Mouse (Mus musculus) liver, embryonic 16.5 days (tissue): ENCODE results near the gene Sowaha. TPM values are rescaled to one million over a fixed set of nuclear protein-coding genes. Genes with fewer than 3 reads are reported as not detected.

Source experiments
- ATAC-seq: fragments of 200-750 bp; cut with Nextera tagmentation; 2 replicates; pipeline ENCODE4 v1.8.0; 2017; ENCODE audit warnings: low read depth, mild to moderate bottlenecking, moderate number of reproducible peaks, moderate library complexity
- H3K27ac ChIP-seq: fragments of 300-500 bp; sonication (generic); 2 replicates; pipeline ENCODE4 v1.5.1; 2014; ENCODE audit warnings: mild to moderate bottlenecking, low read length
- H3K27me3 ChIP-seq: fragments of 300-500 bp; sonication (generic); 2 replicates; pipeline ENCODE4 v1.6.1; 2014; ENCODE audit warnings: low read depth, low read length, mixed read lengths; ENCODE audit not compliant: control insufficient read depth, insufficient read depth
- H3K36me3 ChIP-seq: fragments of 300-500 bp; sonication (generic); 2 replicates; pipeline ENCODE4 v1.6.1; 2014; ENCODE audit warnings: mild to moderate bottlenecking; ENCODE audit not compliant: control insufficient read depth, insufficient read depth
- H3K4me1 ChIP-seq: fragments of 300-500 bp; sonication (generic); 2 replicates; pipeline ENCODE4 v1.6.1; 2014; ENCODE audit warnings: low read depth, low read length, mixed read lengths; ENCODE audit not compliant: control insufficient read depth
- H3K4me2 ChIP-seq: fragments of 300-500 bp; sonication (generic); 2 replicates; pipeline ENCODE4 v1.6.1; 2014; ENCODE audit warnings: low read depth, low read length, mixed read lengths
- H3K4me3 ChIP-seq: fragments of 300-500 bp; sonication (generic); 2 replicates; pipeline ENCODE4 v1.5.1; 2014; ENCODE audit warnings: low read depth, mild to moderate bottlenecking, low read length
- H3K9ac ChIP-seq: fragments of 300-500 bp; sonication (generic); 2 replicates; pipeline ENCODE4 v1.6.1; 2014; ENCODE audit warnings: low read depth, low read length
- H3K9me3 ChIP-seq: fragments of 300-500 bp; sonication (generic); replicated peaks from 2 replicates; pipeline ENCODE4 v1.6.1; 2016; ENCODE audit warnings: low read length; ENCODE audit not compliant: control insufficient read depth
- WGBS: fragments of 180-500 bp; shearing (Covaris S2); extraction: QIAGEN DNeasy Blood & Tissue Kit; methylation state at CpG from one replicate; pipeline ENCODE4 v1.1.7; 2014; ENCODE audit not compliant: insufficient replicate concordance; 5-methylcytosine and 5-hydroxymethylcytosine counted together
- polyA plus RNA-seq: library from polyadenylated mRNA; unstranded; fragments of >200 nt; fragmentation: Nextera tagmentation; extraction: Ambion mirVana; gene quantifications from 2 replicates; pipeline ENCODE4 v1.2.1, GENCODE M21; 2015

Gene Sowaha
- polyA plus RNA-seq, 1 experiment from 2014 or later = 15.9 TPM

DNA sequence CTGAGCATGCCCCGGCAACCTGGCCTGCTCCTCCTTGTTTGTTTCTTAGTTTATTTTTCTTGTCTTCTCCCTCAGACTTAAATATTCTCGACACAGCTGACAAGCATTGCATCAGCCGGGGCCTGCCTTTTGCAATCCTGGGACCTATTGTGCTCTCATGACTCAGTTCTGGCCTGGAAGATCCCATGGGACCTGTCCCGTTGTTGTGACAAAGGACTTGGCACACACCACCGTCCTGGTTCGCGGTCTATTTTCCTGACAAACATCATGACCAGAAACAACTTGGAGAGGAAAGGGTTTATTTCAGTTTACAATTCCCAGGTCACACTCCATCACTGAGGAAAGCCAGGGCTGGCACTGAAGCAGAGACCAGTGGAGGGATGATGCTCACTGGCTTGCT is 28.1 kb upstream of the Sowaha start:
- no peaks in the 10 kb centered on the region for H3K27me3 ChIP-seq
- no peak overlapping the region for H3K9ac ChIP-seq
- H3K27ac ChIP-seq = no peak overlapping the region
- no peaks in the 10 kb centered on the region for H3K9me3 ChIP-seq
- no peak overlapping the region for H3K4me2 ChIP-seq
- no peak overlapping the region for H3K4me3 ChIP-seq
- 63% methylated on average over 7 of the region's 7 CpGs for WGBS
- H3K4me1 ChIP-seq = no peaks in the 10 kb centered on the region
- no peak for ATAC-seq
- no peaks in the 10 kb centered on the region for H3K36me3 ChIP-seq

GRCm38 (mm10) chr11:53507098-53507805 is 27.2 kb upstream of the Sowaha start:
- H3K4me2 ChIP-seq = no peak overlapping the region
- WGBS = 81% methylated on average over 9 of the region's 9 CpGs
- H3K9me3 ChIP-seq = no peaks in the 10 kb centered on the region
- no peaks in the 10 kb centered on the region for H3K4me1 ChIP-seq
- no peaks in the 10 kb centered on the region for H3K27me3 ChIP-seq
- H3K9ac ChIP-seq = no peak overlapping the region
- no peak overlapping the region for H3K4me3 ChIP-seq
- no peak overlapping the region for H3K27ac ChIP-seq
- H3K36me3 ChIP-seq = no peaks in the 10 kb centered on the region
- ATAC-seq = no peak

DNA sequence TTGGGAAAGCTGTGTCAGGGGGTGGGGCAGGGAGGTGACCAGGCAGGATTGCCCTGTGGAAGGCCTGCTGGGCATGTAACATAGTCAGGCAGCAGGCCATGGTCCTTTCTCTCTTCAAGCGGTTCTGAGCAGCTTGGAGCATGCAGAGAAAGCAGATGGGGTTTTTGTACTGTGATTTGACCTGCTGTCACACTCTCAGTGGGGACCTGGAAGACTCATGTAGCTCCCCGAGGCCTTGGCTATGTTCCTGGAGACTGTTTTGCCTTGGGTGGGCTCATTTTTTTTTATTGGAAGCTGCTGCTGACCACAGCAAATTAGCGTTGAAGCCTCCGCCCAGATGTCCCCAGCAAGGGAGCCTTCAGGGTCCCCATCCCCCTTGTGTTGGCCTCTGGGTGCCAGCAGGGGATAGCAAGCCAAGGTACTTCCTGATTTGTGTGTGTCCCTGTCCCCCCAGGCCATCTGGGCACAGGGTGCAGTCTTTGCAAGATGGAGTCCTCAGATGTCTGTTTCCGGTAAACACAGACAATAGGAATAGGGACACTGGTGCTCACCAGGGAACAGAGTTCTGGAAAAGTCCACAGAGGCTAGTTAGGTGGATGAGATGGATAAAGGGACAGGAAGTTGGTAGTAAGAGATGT is 25.1 kb upstream of the Sowaha start:
- no peak overlapping the region for H3K9ac ChIP-seq
- H3K27ac ChIP-seq = no peak overlapping the region
- no peak for ATAC-seq
- H3K4me1 ChIP-seq = no peaks in the 10 kb centered on the region; the same call in 1 of the 2 replicates
- H3K36me3 ChIP-seq = no peaks in the 10 kb centered on the region
- H3K27me3 ChIP-seq = no peaks in the 10 kb centered on the region
- 66% methylated on average over 5 of the region's 5 CpGs for WGBS
- no peaks in the 10 kb centered on the region for H3K9me3 ChIP-seq
- H3K4me2 ChIP-seq = no peak overlapping the region
- no peak overlapping the region for H3K4me3 ChIP-seq

DNA sequence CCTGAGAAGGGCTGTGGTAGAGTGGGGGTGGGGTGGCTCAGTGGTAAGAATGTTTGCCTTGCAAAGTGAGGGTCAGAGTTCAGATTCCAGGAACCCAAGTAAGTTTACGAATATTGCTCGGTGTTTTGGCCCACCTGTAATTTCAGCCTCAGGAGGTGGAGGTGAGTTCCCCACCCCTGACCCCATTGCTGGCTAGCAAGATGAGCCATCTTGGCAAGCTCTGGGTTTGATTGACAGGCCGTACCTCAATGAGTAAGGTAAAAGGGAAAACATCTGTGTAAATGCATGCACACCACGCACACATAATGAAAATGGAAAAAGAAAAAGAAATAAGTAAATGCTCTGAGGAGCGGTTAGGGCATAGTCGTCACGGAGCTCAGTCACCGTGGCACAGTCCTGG is 24.3 kb upstream of the Sowaha start:
- H3K9me3 ChIP-seq = no peaks in the 10 kb centered on the region
- no peaks in the 10 kb centered on the region; the same call in 1 of the 2 replicates for H3K4me1 ChIP-seq
- no peak overlapping the region for H3K4me3 ChIP-seq
- no peak overlapping the region for H3K4me2 ChIP-seq
- H3K27ac ChIP-seq = no peak overlapping the region
- no peaks in the 10 kb centered on the region for H3K36me3 ChIP-seq
- no peaks in the 10 kb centered on the region for H3K27me3 ChIP-seq
- no peak for ATAC-seq
- WGBS = 82% methylated on average over 8 of the region's 8 CpGs
- no peak overlapping the region for H3K9ac ChIP-seq

- Histone ChIP-seq H3K27me3 (no peaks in the 10 kb centered on the region), H3K4me2 (no peak overlapping the region), H3K4me1 (no peaks in the 10 kb centered on the region; the same call in 1 of the 2 replicates), H3K27ac (no peak overlapping the region), H3K4me3 (no peak overlapping the region), H3K9ac (no peak overlapping the region), H3K36me3 (no peaks in the 10 kb centered on the region), H3K9me3 (no peaks in the 10 kb centered on the region)
- no peak for ATAC-seq
- 37% methylated on average over 5 of the region's 5 CpGs for WGBS
Measured at GRCm38 (mm10) chr11:53503738-53504137, 23.7 kb upstream of the Sowaha start.

GRCm38 (mm10) chr11:53502039-53502765 is 22.1 kb upstream of the Sowaha start:
- no peaks in the 10 kb centered on the region for H3K36me3 ChIP-seq
- H3K9ac ChIP-seq = no peak overlapping the region
- H3K4me2 ChIP-seq = no peak overlapping the region
- H3K4me3 ChIP-seq = no peak overlapping the region
- no peak overlapping the region for H3K27ac ChIP-seq
- ATAC-seq = no peak
- no peaks in the 10 kb centered on the region; the same call in 1 of the 2 replicates for H3K4me1 ChIP-seq
- WGBS = 37% methylated on average over 8 of the region's 8 CpGs
- no peaks in the 10 kb centered on the region for H3K9me3 ChIP-seq
- no peaks in the 10 kb centered on the region for H3K27me3 ChIP-seq

GRCm38 (mm10) chr11:53500569-53500968 is 20.5 kb upstream of the Sowaha start:
- H3K27ac ChIP-seq = no peak overlapping the region
- no peaks in the 10 kb centered on the region for H3K9me3 ChIP-seq
- H3K27me3 ChIP-seq = no peaks in the 10 kb centered on the region
- no peak overlapping the region for H3K4me3 ChIP-seq
- no peak; the same call in 1 of the 2 replicates for ATAC-seq
- H3K4me1 ChIP-seq = no peaks in the 10 kb centered on the region; the same call in 1 of the 2 replicates
- no peak overlapping the region for H3K4me2 ChIP-seq
- H3K9ac ChIP-seq = no peak overlapping the region
- 13% methylated on average over 11 of the region's 11 CpGs for WGBS
- no peaks in the 10 kb centered on the region for H3K36me3 ChIP-seq

- Histone ChIP-seq H3K4me1 (no peaks in the 10 kb centered on the region; the same call in 1 of the 2 replicates), H3K9me3 (no peaks in the 10 kb centered on the region), H3K4me2 (no peak overlapping the region), H3K9ac (no peak overlapping the region), H3K4me3 (no peak overlapping the region), H3K36me3 (no peaks in the 10 kb centered on the region), H3K27ac (no peak overlapping the region), H3K27me3 (no peaks in the 10 kb centered on the region)
- 38% methylated on average over 6 of the region's 6 CpGs for WGBS
- no peak for ATAC-seq
Measured at GRCm38 (mm10) chr11:53496946-53497345, 16.9 kb upstream of the Sowaha start.

DNA sequence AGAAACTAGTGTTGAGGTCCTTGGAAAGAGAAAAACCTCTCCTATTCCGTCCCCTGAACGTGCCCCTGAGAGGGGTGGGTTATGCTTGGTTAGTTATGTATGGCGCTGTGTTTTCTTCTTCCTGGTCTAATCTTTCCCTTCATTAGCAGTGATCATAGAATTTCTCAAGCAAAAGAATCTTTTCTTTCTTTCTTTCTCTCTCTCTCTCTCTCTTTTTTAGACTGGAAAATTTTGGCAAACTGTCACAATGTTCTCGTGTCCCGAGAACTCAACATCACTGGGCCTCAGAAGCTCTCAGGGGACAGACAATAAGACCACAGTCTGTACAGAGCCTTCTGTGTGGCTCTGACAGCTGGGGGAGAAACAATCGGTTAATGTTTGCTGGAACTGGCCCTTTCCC is 15.3 kb upstream of the Sowaha start:
- Histone ChIP-seq H3K4me1 (no peaks in the 10 kb centered on the region), H3K9me3 (no peaks in the 10 kb centered on the region), H3K4me3 (no peak overlapping the region), H3K27ac (no peak overlapping the region), H3K9ac (no peak overlapping the region), H3K4me2 (no peak overlapping the region), H3K27me3 (no peaks in the 10 kb centered on the region), H3K36me3 (no peaks in the 10 kb centered on the region)
- ATAC-seq = no peak
- WGBS = 62% methylated on average over 6 of the region's 6 CpGs
